Mouse (Mus musculus) kidney, adult 18-20 months (tissue): ENCODE measurements around the gene Map3k1.

Experiments
- DNase-seq: peaks from one replicate; pipeline ENCODE4 v3.0.0; 2021

Gene Map3k1

DNA sequence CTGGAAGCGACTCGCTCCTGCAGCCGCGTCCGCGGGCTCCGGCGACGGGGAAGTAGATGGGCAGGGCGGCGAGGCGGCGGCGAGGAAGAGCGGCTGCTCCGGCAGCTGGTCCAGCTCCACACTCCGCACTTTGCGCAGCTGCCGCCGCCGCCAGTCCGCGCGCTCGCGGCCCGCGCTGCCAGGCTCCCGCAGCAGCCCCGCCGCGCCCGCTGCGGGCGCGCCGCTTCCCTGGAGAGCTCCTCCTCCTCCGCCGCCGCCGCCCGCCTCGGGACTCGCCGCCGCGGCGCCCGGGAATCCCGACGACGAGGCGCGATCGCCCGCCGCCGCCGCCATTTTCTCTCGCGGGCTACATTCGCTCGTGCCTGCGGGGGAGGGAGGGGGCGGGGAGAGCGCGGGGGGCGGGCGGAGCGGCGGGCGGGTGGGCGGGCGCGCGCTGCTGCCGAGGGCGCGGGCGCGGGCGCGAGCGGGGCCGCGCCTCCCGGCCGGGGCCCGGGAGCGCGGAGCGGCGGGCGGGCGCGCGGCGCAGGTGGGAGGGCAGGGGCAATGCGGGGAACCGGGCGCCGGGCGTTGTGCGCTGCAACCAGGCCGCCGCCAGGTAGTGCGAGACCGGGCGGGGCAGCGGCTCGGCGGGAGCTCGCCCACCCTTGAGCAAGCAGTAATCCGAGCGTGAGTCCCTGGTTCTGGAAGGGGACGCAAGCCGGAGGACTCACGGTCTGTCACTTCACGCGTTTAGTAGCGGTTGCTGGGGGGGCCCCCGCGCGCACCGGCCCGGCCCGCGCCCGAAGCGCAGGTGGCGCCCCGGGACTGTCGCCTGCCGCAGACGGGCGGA, at the start of gene Map3k1:
Map3k1 (minus strand) TSS at position 357 of the 829 bp plus-strand sequence.
- peak; percentile 79 for DNase-seq

DNA sequence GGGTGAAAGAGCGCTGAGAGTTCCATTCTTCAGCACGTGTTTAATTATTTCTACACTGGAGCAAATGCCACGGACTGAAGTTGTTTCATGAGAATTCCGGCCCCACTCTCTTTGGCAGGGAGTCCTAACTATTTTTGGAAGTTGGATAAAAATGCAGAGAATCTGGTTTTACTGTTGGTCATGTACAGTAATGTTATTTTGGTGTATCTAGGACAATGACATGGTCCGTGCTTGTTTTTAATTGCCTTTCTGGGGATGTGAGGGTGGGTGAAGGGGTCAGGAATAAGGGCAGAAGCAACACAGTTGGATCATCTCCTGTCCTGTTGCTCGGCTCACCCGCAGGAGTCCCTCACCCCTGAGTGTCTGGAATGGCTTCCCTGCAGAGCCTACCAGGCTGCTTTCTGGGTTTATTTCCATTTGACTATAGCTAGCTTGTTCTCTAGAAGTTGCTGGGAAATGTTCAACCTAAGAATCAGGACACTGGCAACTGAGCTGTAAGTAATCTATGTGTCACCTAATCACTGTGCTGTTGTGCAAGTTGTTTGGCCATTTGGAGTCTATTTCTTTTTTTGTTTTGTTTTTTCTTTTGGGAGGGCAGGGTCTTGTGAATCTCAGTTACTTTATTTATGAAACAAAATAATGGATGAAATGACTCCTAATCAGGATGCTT, 48.1 kb upstream of the Map3k1 start:
- DNase-seq = peak; percentile 16

DNA sequence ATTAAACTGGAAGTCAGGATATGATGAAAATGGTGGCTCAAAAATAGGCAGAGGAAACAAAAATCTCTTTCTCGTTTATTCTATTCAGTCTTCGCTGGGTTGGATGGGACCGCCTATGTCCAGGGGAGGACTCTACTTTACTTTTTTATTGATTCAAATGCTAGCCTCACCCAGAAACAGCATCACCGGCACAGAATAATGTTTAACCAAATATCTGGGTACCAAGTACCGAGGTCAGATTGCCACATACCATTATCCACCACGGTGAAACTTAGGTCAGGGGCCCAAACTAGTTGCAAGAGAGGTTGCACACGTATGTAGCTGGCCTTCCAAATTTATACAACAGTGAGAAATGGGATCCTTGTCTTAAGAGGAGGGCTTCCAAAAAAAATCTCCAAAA, 47.4 kb upstream of the Map3k1 start:
- DNase-seq = no peak

- DNase-seq = no peak
Measured at GRCm38 (mm10) chr13:111852451-111853224, 43.8 kb upstream of the Map3k1 start.

DNA sequence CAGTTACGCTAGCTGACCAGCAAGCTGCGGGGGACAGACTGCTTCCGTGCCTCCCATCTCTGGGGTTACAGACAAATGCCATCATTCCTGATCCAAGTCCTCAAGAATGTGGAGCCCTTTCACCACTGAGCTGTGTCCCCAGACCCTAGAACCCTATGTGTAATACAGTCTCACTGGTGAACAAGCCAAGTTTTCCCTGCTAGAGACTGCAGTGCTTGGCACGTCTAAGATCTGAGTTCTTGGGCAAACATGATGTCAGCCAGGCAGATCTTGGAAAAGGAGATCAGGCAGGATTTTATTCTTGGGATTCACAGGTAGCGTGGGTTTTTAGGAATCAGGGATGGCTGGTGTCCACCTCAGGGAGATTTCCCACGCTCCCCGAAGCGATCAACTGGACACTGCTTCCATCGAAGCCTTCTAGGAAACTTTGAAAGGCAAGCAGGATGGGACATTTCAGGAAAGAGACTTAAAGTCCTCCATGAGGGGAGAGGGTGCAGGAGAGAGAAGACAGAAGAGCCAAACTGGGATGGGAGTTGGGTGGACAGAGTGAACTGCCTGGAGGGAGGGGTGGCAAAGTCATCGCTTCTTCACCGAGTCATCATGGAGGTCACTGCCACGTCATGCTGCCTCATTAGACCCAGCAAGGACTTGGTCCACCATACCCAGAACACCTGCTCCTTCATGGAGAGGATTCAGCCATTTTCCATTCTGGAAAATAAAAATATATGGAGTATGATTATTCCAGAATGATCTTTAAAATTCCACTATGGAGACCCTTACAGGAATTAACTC, 41.4 kb upstream of the Map3k1 start:
- DNase-seq = no peak

DNA sequence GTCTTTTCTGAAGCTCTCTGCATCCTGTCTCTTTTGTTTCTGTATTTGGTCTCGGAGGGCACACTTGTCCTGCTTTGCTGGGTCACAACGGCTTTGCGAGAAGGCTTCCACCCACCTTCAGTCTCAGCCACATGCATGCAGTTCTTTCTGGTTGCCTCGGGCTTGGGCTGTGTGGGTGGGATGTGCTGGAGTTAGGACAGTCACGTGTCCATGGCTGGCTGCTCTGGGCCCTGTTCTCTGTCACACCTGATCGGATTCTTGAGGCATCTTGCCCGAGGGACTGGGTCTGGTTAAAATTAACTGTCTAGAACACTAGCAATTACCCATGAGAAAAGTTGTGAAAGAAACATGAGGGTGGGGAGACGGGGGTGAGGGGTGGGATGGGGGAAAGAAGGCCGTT, 36.7 kb upstream of the Map3k1 start:
- DNase-seq = peak; percentile 67

DNA sequence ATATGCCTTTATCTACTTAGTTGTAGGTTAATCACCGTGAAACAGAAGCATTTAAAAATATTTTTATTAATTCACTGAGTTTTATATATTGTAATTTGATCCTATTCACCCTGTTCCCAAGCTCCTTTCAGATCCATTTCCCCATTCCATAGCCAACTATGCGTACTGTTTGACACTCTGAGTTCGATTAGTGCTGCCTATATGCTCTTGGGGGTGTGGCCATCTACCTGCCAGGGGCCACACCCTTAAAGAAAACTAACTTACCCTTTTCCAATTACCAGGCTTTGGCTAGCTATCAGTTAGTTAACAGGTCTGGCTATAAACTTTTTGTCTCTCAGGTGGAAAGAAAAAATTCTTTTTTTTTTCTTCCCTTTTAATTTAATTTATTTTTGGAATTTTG, 35.5 kb upstream of the Map3k1 start:
- DNase-seq = no peak

DNA sequence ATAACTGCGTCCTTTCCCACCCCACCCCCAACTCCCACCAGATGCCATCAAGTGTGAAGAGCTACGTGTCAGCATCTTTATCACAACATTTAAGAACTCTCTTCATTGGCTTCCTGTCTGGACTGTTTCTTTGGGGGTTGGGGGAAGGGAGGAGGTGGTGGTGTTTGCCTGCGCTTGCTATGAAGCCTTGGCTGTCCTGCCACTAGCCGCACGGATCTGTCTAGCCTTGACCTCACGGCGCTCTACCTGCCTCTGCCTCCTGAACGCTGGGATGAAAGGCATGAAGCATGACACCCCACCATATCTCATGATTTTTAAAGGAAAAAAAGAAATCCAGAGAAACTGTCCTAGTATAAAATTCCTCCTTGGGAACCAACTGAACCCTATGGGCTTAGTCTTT, 27.0 kb upstream of the Map3k1 start:
- no peak for DNase-seq

DNA sequence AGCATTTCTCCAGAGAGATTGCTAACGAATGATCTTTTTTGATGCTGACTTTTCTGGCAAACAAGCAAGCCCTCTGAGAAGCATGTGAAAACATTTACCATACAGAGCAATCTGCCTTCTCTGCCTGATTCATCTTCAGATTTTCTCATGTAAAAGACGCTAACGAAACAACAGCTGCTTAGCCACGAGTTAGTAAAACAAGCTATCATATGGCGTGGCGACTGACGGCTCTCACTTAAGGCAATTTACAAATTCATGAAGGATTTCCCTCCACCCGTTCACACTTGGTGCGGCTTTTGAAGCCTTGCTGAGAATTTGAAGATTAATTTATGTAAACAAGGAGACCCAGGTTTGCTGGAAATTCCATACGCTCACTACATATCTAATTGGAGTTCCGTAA, 25.8 kb upstream of the Map3k1 start:
- no peak for DNase-seq

DNA sequence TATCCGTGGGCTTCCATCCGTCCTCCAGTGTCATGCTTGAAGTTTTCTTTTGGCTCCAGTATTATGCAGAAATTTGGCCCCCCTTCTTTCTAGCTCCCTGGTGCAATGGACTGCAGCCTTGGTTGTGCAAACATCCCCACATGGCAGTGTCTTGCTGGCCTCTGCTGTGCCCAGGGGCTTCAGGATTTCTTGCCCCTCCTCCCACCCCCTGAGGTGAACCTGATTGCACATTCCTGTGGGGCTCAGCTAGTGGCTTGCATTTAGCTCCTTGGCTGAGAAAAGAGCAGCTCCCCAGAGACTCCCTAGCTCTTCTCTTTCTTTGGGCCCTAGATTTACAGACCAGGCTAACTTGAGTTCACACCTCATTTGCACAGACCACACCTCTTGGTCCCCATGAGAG, 20.7 kb upstream of the Map3k1 start:
- DNase-seq = no peak

GRCm38 (mm10) chr13:111827481-111827880, 18.7 kb upstream of the Map3k1 start:
- no peak for DNase-seq

DNA sequence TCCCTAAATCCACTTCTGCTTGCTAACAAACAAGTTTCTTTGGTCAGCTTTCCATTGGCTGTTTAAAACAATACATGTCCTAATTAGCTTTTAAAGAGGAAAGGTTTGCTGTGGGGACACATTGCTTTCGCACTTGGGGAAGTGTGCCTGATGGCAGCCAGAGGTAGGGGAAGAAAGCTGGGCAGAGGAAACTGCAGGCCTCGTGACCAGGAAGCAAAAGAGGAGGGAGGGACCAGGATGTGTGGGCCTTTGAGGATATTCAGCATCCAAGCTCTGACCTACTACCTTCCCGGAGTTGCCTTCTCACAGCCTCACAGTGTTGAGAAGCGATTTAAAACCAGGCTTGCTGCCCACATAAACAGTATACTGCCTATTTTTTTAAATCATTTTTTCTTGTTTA, 15.4 kb upstream of the Map3k1 start:
- DNase-seq = no peak

GRCm38 (mm10) chr13:111821727-111822375, 13.1 kb upstream of the Map3k1 start:
- DNase-seq = no peak

- DNase-seq = no peak
Measured at GRCm38 (mm10) chr13:111819618-111820385, 11.0 kb upstream of the Map3k1 start.

GRCm38 (mm10) chr13:111819106-111819505, 10.3 kb upstream of the Map3k1 start:
- no peak for DNase-seq

DNA sequence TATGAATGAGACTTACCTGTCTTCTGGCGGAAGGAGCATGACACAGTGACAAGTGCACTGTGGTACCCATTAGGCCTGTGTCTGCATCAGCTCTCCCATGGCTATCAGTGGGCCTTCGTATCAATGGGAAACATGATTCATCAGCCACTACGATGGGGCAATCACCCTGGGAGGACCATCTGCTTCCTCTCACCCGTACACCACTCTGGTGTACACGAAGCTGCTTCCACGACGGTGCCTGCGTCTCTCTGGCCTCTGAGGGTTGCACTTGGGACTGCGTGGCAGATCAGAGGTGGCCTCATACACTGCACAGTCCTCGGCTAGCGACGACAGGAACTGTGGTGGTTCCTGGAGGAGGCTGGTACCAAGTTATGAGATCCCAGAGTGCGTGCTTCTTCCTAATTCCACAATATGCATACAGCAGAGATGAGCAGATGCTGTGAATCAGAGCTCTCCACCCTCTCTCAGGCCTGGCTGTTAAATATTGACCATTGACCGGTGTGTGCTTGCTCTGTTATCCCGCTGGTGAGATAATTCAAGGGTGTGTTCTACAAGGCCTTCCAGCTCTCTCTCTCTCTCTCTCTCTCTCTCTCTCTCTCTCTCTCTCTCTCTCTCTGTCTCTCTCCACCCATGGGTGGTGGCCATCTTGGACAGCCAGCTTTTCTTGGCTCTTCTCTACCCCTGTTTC, 9.6 kb upstream of the Map3k1 start:
- DNase-seq = no peak

DNA sequence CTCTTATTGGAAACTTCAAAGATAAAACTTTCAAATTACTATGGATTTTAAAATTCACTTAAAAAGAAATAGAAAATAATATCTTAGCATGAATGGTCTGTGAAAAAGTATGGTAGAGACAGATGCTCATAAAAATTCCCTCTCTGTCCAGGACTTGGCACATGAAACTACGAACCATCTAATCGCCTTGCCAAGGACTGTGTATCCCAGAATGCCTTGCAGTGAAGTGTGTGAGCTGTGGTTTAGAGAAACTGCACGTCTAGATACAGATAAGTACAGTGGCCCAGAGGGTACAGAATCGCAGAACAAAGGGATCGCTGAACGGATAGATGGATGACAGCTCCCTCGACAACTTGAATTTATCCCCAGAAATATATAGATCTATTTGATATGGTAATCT, 9.0 kb upstream of the Map3k1 start:
- no peak for DNase-seq

DNA sequence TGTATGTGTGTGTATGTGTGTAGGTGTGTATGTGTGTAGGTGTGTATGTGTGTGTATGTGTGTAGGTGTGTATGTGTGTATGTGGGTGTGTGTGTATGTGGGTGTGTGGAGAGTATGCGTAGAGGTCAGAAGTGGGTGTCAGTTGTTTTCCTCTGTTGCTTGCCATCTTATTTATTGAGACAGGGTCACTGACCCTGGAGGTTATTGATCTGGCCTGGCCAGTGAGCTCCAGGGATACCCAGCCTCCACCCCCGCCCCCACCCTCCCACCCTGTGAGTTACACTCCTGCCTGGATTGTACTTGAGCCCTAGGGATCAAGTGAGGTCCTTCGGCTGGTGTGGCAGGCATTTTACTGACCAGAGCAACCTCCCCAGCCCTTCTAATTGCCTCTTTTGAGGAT, 7.6 kb upstream of the Map3k1 start:
- no peak for DNase-seq

- DNase-seq = no peak
Measured at GRCm38 (mm10) chr13:111815486-111815885, 6.7 kb upstream of the Map3k1 start.

DNA sequence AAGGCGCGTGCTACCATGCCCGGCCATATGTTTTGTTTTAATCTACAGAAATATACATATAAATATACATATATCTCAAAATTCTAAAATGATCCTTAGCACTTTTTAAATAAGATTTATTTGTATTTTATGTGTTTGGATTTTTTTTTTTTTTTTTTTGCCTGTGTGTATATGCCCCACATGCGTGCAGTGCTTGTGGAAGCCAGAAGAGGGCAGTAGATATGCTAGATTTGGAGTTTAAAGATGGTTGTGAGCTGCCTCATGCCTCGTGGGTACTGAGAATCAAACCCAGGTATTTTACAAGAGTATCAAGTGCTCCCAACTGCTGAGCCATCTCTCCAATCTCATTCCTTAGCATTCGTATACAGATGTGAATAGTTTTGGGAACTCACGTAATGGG, 6.2 kb upstream of the Map3k1 start:
- DNase-seq = no peak

DNA sequence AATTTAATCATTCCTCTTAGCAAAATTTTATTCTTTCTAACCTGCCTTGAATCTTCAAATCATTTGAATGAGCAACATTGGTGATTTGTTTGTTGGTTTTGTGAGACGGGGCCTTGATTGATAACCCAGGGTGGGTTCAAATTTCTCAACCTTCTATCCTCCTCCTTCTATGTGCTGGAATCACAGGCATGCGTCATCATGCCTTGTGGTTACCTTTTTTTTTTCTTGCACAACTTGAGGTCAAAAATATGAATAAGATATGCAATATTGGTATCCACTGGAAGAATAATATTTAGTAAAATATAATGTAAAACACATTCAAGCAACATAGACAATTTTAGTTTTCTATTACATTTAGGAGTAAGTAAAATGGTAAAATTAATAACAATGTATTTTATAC, 3.9 kb upstream of the Map3k1 start:
- DNase-seq = no peak
